Mouse (Mus musculus) thymus, adult 2 months (tissue): Measurements from ENCODE around the gene Rbfox2. TPM values are rescaled to one million over a fixed set of nuclear protein-coding genes. Genes with fewer than 3 reads are reported as not detected.

Experiments used
- DNase-seq: peaks from one replicate; pipeline ENCODE4 v3.0.0; 2021
- H3K27ac ChIP-seq: fragments of 200-500 bp; 2 replicates; pipeline ENCODE4 v1.5.1; 2012; ENCODE audit warnings: low read length, control low read depth; ENCODE audit not compliant: control insufficient read depth, insufficient read depth
- H3K27me3 ChIP-seq: fragments of 200-500 bp; 2 replicates; pipeline ENCODE4 v1.6.1; 2012; ENCODE audit warnings: mild to moderate bottlenecking, low read length, moderate library complexity, mixed read lengths; ENCODE audit not compliant: control insufficient read depth, insufficient read depth
- H3K36me3 ChIP-seq: fragments of 200-500 bp; 2 replicates; pipeline ENCODE4 v1.6.1; 2012; ENCODE audit warnings: mild to moderate bottlenecking, low read length, moderate library complexity; ENCODE audit not compliant: control insufficient read depth, insufficient read depth
- H3K4me1 ChIP-seq: fragments of 200-500 bp; replicated peaks from 2 replicates; pipeline ENCODE4 v1.6.1; 2012; ENCODE audit warnings: low read length; ENCODE audit not compliant: control insufficient read depth, insufficient read depth
- H3K4me3 ChIP-seq: fragments of 200-500 bp; 2 replicates; pipeline ENCODE4 v1.5.1; 2012; ENCODE audit warnings: mild to moderate bottlenecking, low read length, control low read depth, moderate library complexity; ENCODE audit not compliant: control insufficient read depth, insufficient read depth
- CTCF ChIP-seq: fragments of 200-500 bp; IDR thresholded peaks from 2 replicates; pipeline ENCODE4 v1.5.1; 2012; ENCODE audit warnings: mild to moderate bottlenecking, control low read depth, low read length, moderate library complexity, borderline replicate concordance; ENCODE audit not compliant: control insufficient read depth, poor library complexity, insufficient read depth; ENCODE audit errors: extremely low read depth
- POLR2A ChIP-seq: fragments of 200-500 bp; IDR thresholded peaks from 2 replicates; pipeline ENCODE4 v1.6.1; 2012; ENCODE audit warnings: mild to moderate bottlenecking, low read length, control low read depth, moderate library complexity; ENCODE audit not compliant: control insufficient read depth, poor library complexity, insufficient read depth; ENCODE audit errors: extremely low read depth
- WGBS: fragments of 180-500 bp; shearing (Covaris S2); methylation state at CpG from one replicate; pipeline ENCODE4 v1.1.7; 2018; 5-methylcytosine and 5-hydroxymethylcytosine counted together
- polyA plus RNA-seq: library from polyadenylated mRNA; depleted of rRNA; stranded (reverse); fragments of >200 nt; gene quantifications from 2 replicates; pipeline ENCODE4 v1.2.3, GENCODE M21; 2012

Rbfox2 gene
- polyA plus RNA-seq, 1 experiment, result 20.5 TPM

- TF ChIP-seq POLR2A (no peak), CTCF (no peak)
- Histone ChIP-seq H3K27me3 (no peaks in the 10 kb centered on the region), H3K36me3 (no peaks in the 10 kb centered on the region), H3K4me1 (no peaks in the 10 kb centered on the region), H3K27ac (no peak overlapping the region), H3K4me3 (no peak overlapping the region)
- WGBS, result 72% methylated on average over 4 of the region's 4 CpGs
- DNase-seq, result no peak
These were observed 41.5 kb downstream of the Rbfox2 start for GRCm38 (mm10) chr15:77265318-77265717.

- Histone ChIP-seq H3K27ac (no peak overlapping the region), H3K4me1 (no peaks in the 10 kb centered on the region), H3K4me3 (no peak overlapping the region), H3K27me3 (no peaks in the 10 kb centered on the region), H3K36me3 (no peaks in the 10 kb centered on the region)
- 89% methylated on average over 5 of the region's 5 CpGs for WGBS
- DNase-seq, result no peak
- TF ChIP-seq CTCF (no peak), POLR2A (no peak)
These were observed 42.5 kb downstream of the Rbfox2 start for GRCm38 (mm10) chr15:77264314-77264713.

- Histone ChIP-seq H3K36me3 (no peaks in the 10 kb centered on the region), H3K27me3 (no peaks in the 10 kb centered on the region), H3K27ac (no peak overlapping the region), H3K4me1 (no peaks in the 10 kb centered on the region), H3K4me3 (no peak overlapping the region)
- TF ChIP-seq CTCF (no peak), POLR2A (no peak)
- no peak for DNase-seq
- 93% methylated on average over 2 of the region's 2 CpGs for WGBS
These were observed 44.0 kb downstream of the Rbfox2 start for GRCm38 (mm10) chr15:77262782-77263181.

- WGBS, result 49% methylated on average over 6 of the region's 6 CpGs
- Histone ChIP-seq H3K27me3 (no peaks in the 10 kb centered on the region), H3K36me3 (no peaks in the 10 kb centered on the region), H3K4me1 (no peaks in the 10 kb centered on the region), H3K4me3 (no peak overlapping the region), H3K27ac (no peak overlapping the region)
- peak; percentile 29 for DNase-seq
- TF ChIP-seq POLR2A (no peak), CTCF (no peak)
These were observed 49.2 kb downstream of the Rbfox2 start for GRCm38 (mm10) chr15:77257437-77258229.

GRCm38 (mm10) chr15:77256782-77257181 lies 50.0 kb downstream of the Rbfox2 start:
- Histone ChIP-seq H3K36me3 (no peaks in the 10 kb centered on the region), H3K4me3 (no peak overlapping the region), H3K27ac (no peak overlapping the region), H3K4me1 (no peaks in the 10 kb centered on the region), H3K27me3 (no peaks in the 10 kb centered on the region)
- 91% methylated on average over 4 of the region's 4 CpGs for WGBS
- TF ChIP-seq CTCF, result no peak
- no peak for TF ChIP-seq POLR2A
- DNase-seq, result no peak

GRCm38 (mm10) chr15:77254636-77255035 lies 52.2 kb downstream of the Rbfox2 start:
- H3K4me1 ChIP-seq, result no peaks in the 10 kb centered on the region
- no peak for DNase-seq
- TF ChIP-seq CTCF (no peak), POLR2A (no peak)
- no peaks in the 10 kb centered on the region for H3K27me3 ChIP-seq
- no peak overlapping the region for H3K27ac ChIP-seq
- H3K4me3 ChIP-seq, result no peak overlapping the region
- H3K36me3 ChIP-seq, result no peaks in the 10 kb centered on the region
- whole genome bisulfite sequencing, result 91% methylated on average over 1 of the region's 1 CpGs

GRCm38 (mm10) chr15:77254128-77254527 lies 52.7 kb downstream of the Rbfox2 start:
- H3K4me1 ChIP-seq, result no peaks in the 10 kb centered on the region
- 65% methylated on average over 2 of the region's 2 CpGs for WGBS
- no peak for TF ChIP-seq CTCF
- TF ChIP-seq POLR2A, result no peak
- H3K27me3 ChIP-seq, result no peaks in the 10 kb centered on the region
- DNase-seq, result no peak
- H3K36me3 ChIP-seq, result no peaks in the 10 kb centered on the region
- no peak overlapping the region for H3K27ac ChIP-seq
- H3K4me3 ChIP-seq, result no peak overlapping the region
